Mouse (Mus musculus): ENCODE data around the gene Cpne2. TPM values are rescaled to one million over a fixed set of nuclear protein-coding genes. Genes with fewer than 3 reads are reported as not detected.

The Cpne2 gene
- polyA plus RNA-seq, 1 experiment from 2014 or later: 9.2 TPM

GRCm38 (mm10) chr8:94582569-94582968 is 49.8 kb downstream of the Cpne2 start:
- H3K4me3 ChIP-seq (ENCODE audit: low read depth, low read length): no peak overlapping the region
- H3K36me3 ChIP-seq (ENCODE audit: insufficient read depth, low read length): peaks cover 36% of the 10 kb centered on the region; the same call in 1 of the 2 replicates

DNA sequence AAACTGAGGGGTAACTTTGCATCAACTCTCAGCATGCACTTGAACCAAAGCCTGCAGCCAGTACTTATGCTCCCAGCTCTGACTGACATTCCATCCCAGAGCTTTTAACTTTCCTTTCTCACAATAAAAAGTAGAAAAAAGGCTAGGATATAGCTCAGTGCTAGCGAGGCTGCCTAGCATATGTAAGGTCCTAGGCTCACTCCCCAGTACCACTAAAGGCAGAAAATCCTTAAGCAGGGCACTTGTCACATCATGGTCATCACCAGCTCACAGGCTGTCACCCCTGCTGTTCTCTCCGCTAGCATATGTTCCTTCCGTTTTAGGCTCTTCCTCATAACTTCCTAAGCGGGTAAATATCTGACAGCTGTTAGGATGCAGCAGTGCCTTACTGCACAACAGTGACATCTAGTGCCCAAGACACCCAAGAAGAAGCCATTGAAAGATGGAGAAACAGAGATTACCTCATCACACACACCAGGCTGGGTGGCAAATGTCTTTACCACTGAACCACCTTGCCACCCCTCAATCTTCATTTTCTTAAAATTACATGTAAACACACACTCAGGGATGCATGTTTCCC is 51.5 kb downstream of the Cpne2 start:
- DNase-seq (ENCODE audit: low spot score) (peak; percentile 70), ATAC-seq (peak; percentile 32; the same call in 1 of the 2 replicates)
- no peaks in the 10 kb centered on the region for H3K4me1 ChIP-seq (ENCODE audit: insufficient read depth, low read depth, low read length)
- peaks cover 35% of the 10 kb centered on the region; the same call in 1 of the 2 replicates for H3K36me3 ChIP-seq (ENCODE audit: insufficient read depth, low read length)
- no peak overlapping the region for H3K4me2 ChIP-seq (replicated peaks; ENCODE audit: low read depth, low read length)
- H3K9me3 ChIP-seq (ENCODE audit: low read length): no peaks in the 10 kb centered on the region
- no peak overlapping the region for H3K27ac ChIP-seq (ENCODE audit: low read length)
- H3K9ac ChIP-seq (replicated peaks; ENCODE audit: low read depth): no peak overlapping the region
- no peak overlapping the region for H3K4me3 ChIP-seq (ENCODE audit: low read depth, low read length)
- peak; percentile 77 for TF ChIP-seq CTCF (IDR thresholded peaks at IDR 0.05)
- TF ChIP-seq EP300 (IDR thresholded peaks at IDR 0.05): no peak
- H3K27me3 ChIP-seq (replicated peaks; ENCODE audit: insufficient read depth, low read length): no peaks in the 10 kb centered on the region
- WGBS: 43% methylated on average over 4 of the region's 4 CpGs

More at GRCm38 (mm10) chr8:94582569-94582968, 49.8 kb downstream of the Cpne2 start:
- WGBS: 91% methylated on average over 6 of the region's 6 CpGs
- DNase-seq (ENCODE audit: low spot score) (no peak), ATAC-seq (no peak)
- Histone ChIP-seq H3K27me3 (replicated peaks; ENCODE audit: insufficient read depth, low read length) (no peaks in the 10 kb centered on the region), H3K27ac (ENCODE audit: low read length) (no peak overlapping the region), H3K4me1 (ENCODE audit: insufficient read depth, low read depth, low read length) (no peaks in the 10 kb centered on the region), H3K9me3 (ENCODE audit: low read length) (no peaks in the 10 kb centered on the region), H3K9ac (replicated peaks; ENCODE audit: low read depth) (no peak overlapping the region), H3K4me2 (replicated peaks; ENCODE audit: low read depth, low read length) (no peak overlapping the region)
- TF ChIP-seq EP300 (IDR thresholded peaks at IDR 0.05) (no peak), CTCF (IDR thresholded peaks at IDR 0.05) (no peak)

GRCm38 (mm10) chr8:94591691-94592090 is 58.9 kb downstream of the Cpne2 start:
- DNase-seq (ENCODE audit: low spot score) (no peak), ATAC-seq (no peak)

GRCm38 (mm10) chr8:94594211-94594610 is 61.4 kb downstream of the Cpne2 start:
- H3K27ac ChIP-seq (ENCODE audit: low read length): no peak overlapping the region
- no peaks in the 10 kb centered on the region for H3K27me3 ChIP-seq (replicated peaks; ENCODE audit: insufficient read depth, low read length)
- ATAC-seq: peak; percentile 38; the same call in 1 of the 2 replicates
- peak; percentile 64 for DNase-seq (ENCODE audit: low spot score)
- H3K36me3 ChIP-seq (ENCODE audit: insufficient read depth, low read length): no peaks in the 10 kb centered on the region
- H3K9ac ChIP-seq (replicated peaks; ENCODE audit: low read depth): no peak overlapping the region
- no peak overlapping the region for H3K4me2 ChIP-seq (replicated peaks; ENCODE audit: low read depth, low read length)
- H3K4me3 ChIP-seq (ENCODE audit: low read depth, low read length): no peak overlapping the region
- no peaks in the 10 kb centered on the region for H3K9me3 ChIP-seq (ENCODE audit: low read length)
- 31% methylated on average over 1 of the region's 1 CpGs for WGBS
- no peaks in the 10 kb centered on the region for H3K4me1 ChIP-seq (ENCODE audit: insufficient read depth, low read depth, low read length)
- TF ChIP-seq CTCF (IDR thresholded peaks at IDR 0.05) (peak; percentile 50), EP300 (IDR thresholded peaks at IDR 0.05) (no peak)

More at GRCm38 (mm10) chr8:94591691-94592090, 58.9 kb downstream of the Cpne2 start:
- H3K4me1 ChIP-seq (ENCODE audit: insufficient read depth, low read depth, low read length): no peaks in the 10 kb centered on the region
- H3K27me3 ChIP-seq (replicated peaks; ENCODE audit: insufficient read depth, low read length): no peaks in the 10 kb centered on the region
- WGBS: 75% methylated on average over 4 of the region's 4 CpGs
- H3K4me3 ChIP-seq (ENCODE audit: low read depth, low read length): no peak overlapping the region
- peaks cover 6% of the 10 kb centered on the region; the same call in 1 of the 2 replicates for H3K36me3 ChIP-seq (ENCODE audit: insufficient read depth, low read length)
- no peak overlapping the region for H3K9ac ChIP-seq (replicated peaks; ENCODE audit: low read depth)
- H3K4me2 ChIP-seq (replicated peaks; ENCODE audit: low read depth, low read length): no peak overlapping the region
- H3K27ac ChIP-seq (ENCODE audit: low read length): no peak overlapping the region
- no peaks in the 10 kb centered on the region for H3K9me3 ChIP-seq (ENCODE audit: low read length)
- TF ChIP-seq EP300 (IDR thresholded peaks at IDR 0.05): no peak
- TF ChIP-seq CTCF (IDR thresholded peaks at IDR 0.05): no peak

GRCm38 (mm10) chr8:94600478-94600877 is 67.7 kb downstream of the Cpne2 start:
- Histone ChIP-seq H3K27me3 (replicated peaks; ENCODE audit: insufficient read depth, low read length) (no peaks in the 10 kb centered on the region), H3K27ac (ENCODE audit: low read length) (peak overlapping the region; percentile 98), H3K36me3 (ENCODE audit: insufficient read depth, low read length) (no peaks in the 10 kb centered on the region), H3K4me2 (replicated peaks; ENCODE audit: low read depth, low read length) (peak overlapping the region; percentile 80), H3K9me3 (ENCODE audit: low read length) (no peaks in the 10 kb centered on the region), H3K4me1 (ENCODE audit: insufficient read depth, low read depth, low read length) (peaks cover 8% of the 10 kb centered on the region; the same call in 1 of the 2 replicates), H3K9ac (replicated peaks; ENCODE audit: low read depth) (peak overlapping the region; percentile 91), H3K4me3 (ENCODE audit: low read depth, low read length) (peak overlapping the region; percentile 99)
- TF ChIP-seq CTCF (IDR thresholded peaks at IDR 0.05) (no peak), EP300 (IDR thresholded peaks at IDR 0.05) (no peak)
- ATAC-seq: no peak
- no peak for DNase-seq (ENCODE audit: low spot score)
- WGBS: 19% methylated on average over 5 of the region's 5 CpGs

- ATAC-seq: peak; percentile 15
Measured at GRCm38 (mm10) chr8:94601034-94601606, 68.3 kb downstream of the Cpne2 start.

More at GRCm38 (mm10) chr8:94601034-94601606, 68.3 kb downstream of the Cpne2 start:
- peak overlapping the region; percentile 99 for H3K4me3 ChIP-seq (ENCODE audit: low read depth, low read length)
- TF ChIP-seq EP300 (IDR thresholded peaks at IDR 0.05) (peak; percentile 22; the same call in 1 of the 2 replicates), CTCF (IDR thresholded peaks at IDR 0.05) (no peak)
- H3K9me3 ChIP-seq (ENCODE audit: low read length): no peaks in the 10 kb centered on the region
- WGBS: under 1% methylated on average over 51 of the region's 51 CpGs
- no peak for DNase-seq (ENCODE audit: low spot score)
- peak overlapping the region; percentile 91 for H3K9ac ChIP-seq (replicated peaks; ENCODE audit: low read depth)
- H3K27me3 ChIP-seq (replicated peaks; ENCODE audit: insufficient read depth, low read length): no peaks in the 10 kb centered on the region
- no peaks in the 10 kb centered on the region for H3K36me3 ChIP-seq (ENCODE audit: insufficient read depth, low read length)
- peaks cover 8% of the 10 kb centered on the region; the same call in 1 of the 2 replicates for H3K4me1 ChIP-seq (ENCODE audit: insufficient read depth, low read depth, low read length)
- peak overlapping the region; percentile 80 for H3K4me2 ChIP-seq (replicated peaks; ENCODE audit: low read depth, low read length)
- peak overlapping the region; percentile 98 for H3K27ac ChIP-seq (ENCODE audit: low read length)

All from lung, postnatal 0 days (tissue).